Mouse (Mus musculus): ENCODE data around the gene Ralgps1.

Gene Ralgps1

DNA sequence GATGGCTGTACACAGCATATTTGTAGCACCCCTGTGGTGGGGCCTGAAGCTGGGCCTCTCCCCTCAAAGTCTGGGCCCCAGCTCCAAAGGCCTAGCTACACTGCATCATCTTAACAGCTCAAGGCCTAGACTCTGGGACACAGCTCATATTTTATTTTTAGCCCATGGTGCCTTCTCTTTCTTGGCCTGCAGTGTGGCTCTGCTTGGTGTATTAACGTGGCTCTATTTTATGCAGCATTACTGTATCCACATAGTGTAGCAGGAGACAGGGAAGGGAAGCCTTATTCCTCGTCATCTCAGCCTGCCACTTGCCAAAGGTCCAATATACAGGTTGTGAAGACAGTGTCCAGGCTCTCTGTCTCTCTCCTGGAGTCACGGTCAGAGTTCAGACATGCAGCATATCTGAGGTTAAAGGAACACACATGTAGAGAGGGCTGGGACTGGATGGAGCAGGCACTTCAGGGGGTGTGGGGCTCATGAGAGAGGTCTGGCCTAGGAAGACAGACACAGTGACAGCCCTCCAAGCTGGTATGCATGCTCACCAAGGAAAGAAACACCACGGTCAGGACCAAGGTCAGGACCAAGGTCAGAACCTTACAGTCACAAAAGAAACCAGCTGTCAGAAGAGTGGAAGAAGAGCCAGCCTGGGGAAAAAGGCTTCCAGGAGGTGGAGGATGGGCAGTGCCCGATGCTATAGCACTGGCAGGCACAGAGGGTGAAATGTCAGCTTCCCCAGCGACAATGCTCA, 102.7 kb downstream of the Ralgps1 start:
- Histone ChIP-seq H3K36me3 (ENCODE audit: control insufficient read depth, insufficient read depth, low read length, poor library complexity, severe bottlenecking) (peaks cover 2% of the 10 kb centered on the region; the same call in 1 of the 2 replicates), H3K27me3 (ENCODE audit: control insufficient read depth, insufficient read depth, low read length, poor library complexity, severe bottlenecking) (no peaks in the 10 kb centered on the region)
- DNase-seq (ENCODE audit: low read depth, low spot score) = no peak

DNA sequence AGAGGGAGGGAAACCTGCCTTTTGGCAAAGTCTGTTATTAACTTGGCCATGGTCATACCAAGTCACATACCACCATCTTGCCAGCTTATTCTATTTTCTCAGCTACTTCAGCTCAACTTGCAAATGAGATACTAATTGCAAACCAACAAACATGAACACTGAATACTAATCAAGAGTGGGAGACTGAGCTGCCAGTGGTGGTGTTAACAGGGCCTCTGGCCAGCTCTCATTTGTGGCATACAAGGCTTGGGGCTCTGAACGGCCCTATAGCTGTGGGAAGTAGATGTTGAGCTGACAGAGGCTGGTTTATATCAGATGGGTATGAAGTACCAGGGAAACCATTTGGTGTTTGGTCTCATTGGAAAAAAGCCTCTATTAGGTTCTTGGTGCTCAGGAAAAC, 104.2 kb downstream of the Ralgps1 start:
- Histone ChIP-seq H3K36me3 (ENCODE audit: control insufficient read depth, insufficient read depth, low read length, poor library complexity, severe bottlenecking) (peaks cover 2% of the 10 kb centered on the region; the same call in 1 of the 2 replicates), H3K27me3 (ENCODE audit: control insufficient read depth, insufficient read depth, low read length, poor library complexity, severe bottlenecking) (no peaks in the 10 kb centered on the region)
- no peak for DNase-seq (ENCODE audit: low read depth, low spot score)

DNA sequence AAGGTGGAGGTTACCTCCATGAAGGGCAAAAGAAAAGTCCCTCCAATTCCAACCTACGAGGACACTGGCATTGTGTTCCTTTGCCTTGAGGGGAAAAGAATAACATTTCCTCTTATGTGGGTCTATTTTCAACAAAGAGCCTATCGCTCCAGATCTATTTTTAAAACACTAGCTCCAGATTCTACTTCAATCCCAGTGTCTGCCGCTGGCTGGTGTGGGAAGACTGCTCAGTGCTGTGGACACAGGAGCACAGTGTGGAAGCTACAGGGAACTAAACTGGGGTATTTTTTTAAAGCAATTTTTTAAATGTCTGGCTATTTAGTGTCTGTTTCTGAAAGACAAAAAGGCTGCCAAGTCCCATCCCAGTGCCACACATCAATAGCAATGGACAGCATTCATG, 105.5 kb downstream of the Ralgps1 start:
- Histone ChIP-seq H3K27me3 (ENCODE audit: control insufficient read depth, insufficient read depth, low read length, poor library complexity, severe bottlenecking) (no peaks in the 10 kb centered on the region), H3K36me3 (ENCODE audit: control insufficient read depth, insufficient read depth, low read length, poor library complexity, severe bottlenecking) (peaks cover 3% of the 10 kb centered on the region; the same call in 1 of the 2 replicates)
- no peak for DNase-seq (ENCODE audit: low read depth, low spot score)

DNA sequence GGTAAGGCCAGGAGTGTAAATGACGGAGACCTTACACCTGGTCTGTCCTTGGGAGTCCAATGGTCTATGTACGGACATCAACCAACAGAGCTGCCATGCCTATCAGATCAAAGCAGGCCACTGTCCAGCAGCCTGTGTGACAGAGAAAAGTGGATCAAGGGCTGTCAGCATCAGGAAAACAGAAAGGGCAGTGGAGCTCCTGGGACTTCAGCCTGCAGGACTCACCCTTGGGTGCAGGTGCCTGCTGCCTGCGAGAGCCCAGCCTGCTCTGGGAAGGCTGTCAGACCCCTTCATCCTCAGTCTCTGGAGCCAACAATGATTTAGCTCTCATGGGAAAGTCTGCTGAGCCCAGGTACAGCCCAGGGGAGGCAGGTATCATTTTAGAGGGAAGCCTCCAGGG, 109.8 kb downstream of the Ralgps1 start:
- DNase-seq (ENCODE audit: low read depth, low spot score) = no peak
- Histone ChIP-seq H3K36me3 (ENCODE audit: control insufficient read depth, insufficient read depth, low read length, poor library complexity, severe bottlenecking) (peaks cover 3% of the 10 kb centered on the region; the same call in 1 of the 2 replicates), H3K27me3 (ENCODE audit: control insufficient read depth, insufficient read depth, low read length, poor library complexity, severe bottlenecking) (no peaks in the 10 kb centered on the region)

DNA sequence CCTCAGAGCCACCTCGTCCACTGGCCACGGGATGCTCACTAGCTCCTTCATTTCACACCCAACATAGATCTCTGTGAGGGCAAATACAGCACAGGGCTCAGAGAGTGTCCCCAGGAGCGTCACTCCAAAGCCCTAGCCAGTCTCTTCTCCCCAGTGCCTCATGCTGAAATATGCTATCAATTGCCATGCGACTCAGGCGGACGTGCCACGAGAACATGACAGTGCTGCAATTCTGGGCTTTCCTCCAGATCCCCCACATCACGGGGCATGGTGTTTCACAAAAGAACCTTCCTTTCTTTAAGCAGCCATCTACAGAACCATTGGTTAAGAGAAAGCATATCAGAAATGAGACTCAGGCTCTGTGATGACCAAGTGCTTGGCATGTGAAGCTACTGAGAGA, 110.5 kb downstream of the Ralgps1 start:
- no peak for DNase-seq (ENCODE audit: low read depth, low spot score)
- Histone ChIP-seq H3K27me3 (ENCODE audit: control insufficient read depth, insufficient read depth, low read length, poor library complexity, severe bottlenecking) (no peaks in the 10 kb centered on the region), H3K36me3 (ENCODE audit: control insufficient read depth, insufficient read depth, low read length, poor library complexity, severe bottlenecking) (peaks cover 5% of the 10 kb centered on the region; the same call in 1 of the 2 replicates)

DNA sequence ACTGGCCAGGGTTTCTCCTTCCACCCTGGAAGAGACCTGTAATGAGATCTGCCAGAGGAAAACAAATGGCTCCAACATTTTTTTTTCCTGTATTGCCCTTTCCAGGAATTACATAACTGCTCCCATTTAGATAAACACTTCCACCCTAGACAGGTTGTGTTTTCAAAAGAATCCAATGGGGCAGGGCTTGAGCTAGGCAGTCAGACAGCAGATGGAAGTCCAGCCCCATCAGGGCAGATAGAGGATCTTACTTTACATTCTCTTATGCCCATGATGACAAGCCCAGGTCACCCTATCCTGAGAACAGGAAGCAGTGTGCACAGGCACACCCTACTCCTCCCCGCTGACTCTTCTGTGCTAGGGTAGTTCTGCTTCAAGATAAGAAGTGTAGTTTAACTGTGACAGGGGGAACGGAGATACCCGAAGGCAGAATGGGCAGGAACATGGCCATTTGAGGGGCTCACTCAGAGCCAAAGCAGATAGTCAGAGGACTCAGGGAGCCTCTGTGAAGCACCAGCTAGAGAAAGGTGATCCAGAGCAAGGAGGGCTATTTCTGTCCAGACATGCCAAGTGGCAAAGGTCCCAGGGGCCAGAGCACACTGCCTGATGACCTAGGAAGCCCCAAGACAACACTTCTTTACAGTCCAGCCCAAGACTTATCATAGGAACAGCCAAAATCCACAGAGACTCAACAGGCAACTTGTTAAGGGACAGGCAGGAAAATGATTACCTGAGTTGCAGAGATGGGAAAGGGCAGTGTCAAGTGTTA, 114.3 kb downstream of the Ralgps1 start:
- DNase-seq (ENCODE audit: low read depth, low spot score) = no peak
- H3K36me3 ChIP-seq (ENCODE audit: control insufficient read depth, insufficient read depth, low read length, poor library complexity, severe bottlenecking) = 0 out of 2 replicates have a peak, but pooled peaks cover 4% of the 10 kb centered on the region
- H3K27me3 ChIP-seq (ENCODE audit: control insufficient read depth, insufficient read depth, low read length, poor library complexity, severe bottlenecking) = no peaks in the 10 kb centered on the region

DNA sequence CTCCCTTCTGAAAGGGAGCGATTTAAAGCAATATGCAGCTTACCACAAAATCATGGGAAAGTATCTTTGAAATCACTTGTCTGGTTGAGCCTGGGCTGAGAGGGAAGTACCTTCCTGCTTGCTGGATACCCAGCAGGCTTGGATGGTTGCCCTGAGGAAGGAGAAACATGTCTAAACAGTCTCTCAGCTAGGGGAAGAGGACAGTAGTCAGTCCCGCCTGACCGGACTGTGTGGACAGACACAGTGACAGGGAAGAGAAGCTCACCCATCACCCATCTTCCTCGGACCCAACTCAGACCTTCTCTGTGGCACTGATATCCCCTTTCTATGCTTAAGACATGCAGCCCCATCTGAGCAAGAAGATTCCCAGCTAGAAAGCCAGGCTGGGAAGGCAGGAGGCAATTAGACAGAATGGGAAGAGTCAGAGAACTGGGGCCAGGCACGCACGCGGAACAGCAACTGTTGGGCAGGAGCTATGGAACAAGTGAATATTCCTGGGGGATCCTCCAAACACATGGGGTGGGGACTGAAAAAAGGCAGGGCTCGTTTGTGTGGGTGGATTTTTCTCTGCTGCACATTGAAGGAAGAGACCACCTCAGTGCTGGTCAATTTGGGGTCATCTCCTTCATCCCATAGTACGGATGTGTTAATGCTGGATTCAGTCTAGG, 116.8 kb downstream of the Ralgps1 start:
- Histone ChIP-seq H3K36me3 (ENCODE audit: control insufficient read depth, insufficient read depth, low read length, poor library complexity, severe bottlenecking) (0 out of 2 replicates have a peak, but pooled peaks cover 4% of the 10 kb centered on the region), H3K27me3 (ENCODE audit: control insufficient read depth, insufficient read depth, low read length, poor library complexity, severe bottlenecking) (no peaks in the 10 kb centered on the region)
- no peak for DNase-seq (ENCODE audit: low read depth, low spot score)

DNA sequence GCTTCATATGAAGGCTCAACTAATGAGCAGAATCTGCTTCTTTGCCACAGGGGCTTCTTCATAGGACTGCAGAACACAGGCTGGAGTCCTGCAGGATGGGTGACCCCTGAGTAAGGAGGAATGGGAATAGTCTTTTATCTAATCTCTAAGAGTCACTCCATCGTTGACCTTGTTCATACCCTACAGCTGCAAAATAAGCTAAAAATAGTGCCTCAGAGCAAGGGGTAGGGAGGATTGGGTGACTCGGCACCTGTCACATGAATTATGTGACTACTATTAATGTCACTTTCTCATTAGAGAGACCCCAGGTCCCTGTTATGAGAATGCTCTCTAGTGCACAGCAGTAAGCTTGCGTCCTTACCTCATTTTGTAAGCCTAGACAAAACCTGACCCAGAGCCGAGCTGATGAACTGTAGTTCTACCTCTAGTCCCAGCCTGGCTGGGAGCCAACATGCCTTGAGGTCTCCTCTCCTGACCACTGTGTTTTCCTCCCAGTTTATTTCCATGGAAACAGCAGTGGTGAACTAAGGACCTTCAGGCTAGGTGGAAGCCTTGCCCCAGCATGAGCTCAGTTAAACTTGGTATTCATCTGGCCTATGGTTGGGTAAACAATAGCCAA, 117.6 kb downstream of the Ralgps1 start:
- Histone ChIP-seq H3K27me3 (ENCODE audit: control insufficient read depth, insufficient read depth, low read length, poor library complexity, severe bottlenecking) (no peaks in the 10 kb centered on the region), H3K36me3 (ENCODE audit: control insufficient read depth, insufficient read depth, low read length, poor library complexity, severe bottlenecking) (0 out of 2 replicates have a peak, but pooled peaks cover 4% of the 10 kb centered on the region)
- DNase-seq (ENCODE audit: low read depth, low spot score) = no peak

DNA sequence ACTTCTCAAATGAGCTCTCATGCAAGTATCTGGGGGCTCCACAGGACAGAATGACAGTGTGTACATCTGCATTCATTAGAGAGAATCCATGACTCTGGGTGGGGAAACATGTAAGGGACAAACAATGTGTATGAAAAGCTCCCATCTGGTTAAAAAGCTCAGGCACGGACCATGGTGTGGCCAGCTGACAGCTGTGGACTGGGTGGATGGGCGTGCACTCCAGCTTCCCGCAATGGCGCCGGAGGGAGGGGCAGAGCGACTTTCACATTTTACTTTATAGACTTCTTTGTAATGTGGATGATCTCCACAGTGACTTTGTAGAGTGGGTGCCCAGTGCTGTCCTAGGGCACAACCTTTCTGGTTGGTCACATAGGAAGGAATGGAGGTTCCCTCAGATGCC, 118.5 kb downstream of the Ralgps1 start:
- H3K36me3 ChIP-seq (ENCODE audit: control insufficient read depth, insufficient read depth, low read length, poor library complexity, severe bottlenecking) = 0 out of 2 replicates have a peak, but pooled peaks cover 4% of the 10 kb centered on the region
- DNase-seq (ENCODE audit: low read depth, low spot score) = no peak
- no peaks in the 10 kb centered on the region for H3K27me3 ChIP-seq (ENCODE audit: control insufficient read depth, insufficient read depth, low read length, poor library complexity, severe bottlenecking)

DNA sequence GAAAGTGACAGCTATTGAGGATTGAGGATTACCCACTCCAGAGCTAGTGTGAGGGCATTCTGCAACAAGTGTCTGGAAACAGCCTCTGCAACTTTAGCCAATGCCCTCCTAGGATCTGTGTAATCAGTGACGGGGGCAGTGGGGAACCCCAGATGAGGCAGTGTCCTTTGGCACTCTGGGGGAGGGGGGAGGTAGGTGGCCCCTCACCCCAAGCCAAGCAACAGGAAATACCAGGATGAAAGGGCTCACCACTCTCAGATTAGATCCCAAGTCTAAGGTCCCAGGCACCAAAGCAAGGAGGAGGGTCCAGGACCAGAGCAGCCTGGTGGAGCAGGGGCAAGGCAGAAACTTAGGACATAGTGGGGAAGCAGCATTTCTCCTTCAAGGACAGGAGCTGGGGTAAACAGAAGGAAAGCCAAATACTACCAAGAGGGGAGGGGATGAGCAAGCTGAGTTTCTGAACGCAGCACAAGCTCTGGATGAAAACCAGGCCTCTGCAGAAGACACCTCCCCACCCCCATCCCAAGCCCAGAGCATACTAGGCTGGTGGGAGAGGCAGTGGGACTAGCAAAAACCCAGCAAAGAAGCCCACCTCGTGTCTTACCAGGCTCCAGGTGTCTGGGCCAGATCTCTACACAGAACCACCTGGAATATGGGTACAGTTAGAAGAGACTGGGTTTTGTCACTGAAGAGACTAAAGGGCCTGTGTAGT, 121.2 kb downstream of the Ralgps1 start:
- DNase-seq (ENCODE audit: low read depth, low spot score) = no peak
- H3K36me3 ChIP-seq (ENCODE audit: control insufficient read depth, insufficient read depth, low read length, poor library complexity, severe bottlenecking) = 0 out of 2 replicates have a peak, but pooled peaks cover 2% of the 10 kb centered on the region
- H3K27me3 ChIP-seq (ENCODE audit: control insufficient read depth, insufficient read depth, low read length, poor library complexity, severe bottlenecking) = no peaks in the 10 kb centered on the region

DNA sequence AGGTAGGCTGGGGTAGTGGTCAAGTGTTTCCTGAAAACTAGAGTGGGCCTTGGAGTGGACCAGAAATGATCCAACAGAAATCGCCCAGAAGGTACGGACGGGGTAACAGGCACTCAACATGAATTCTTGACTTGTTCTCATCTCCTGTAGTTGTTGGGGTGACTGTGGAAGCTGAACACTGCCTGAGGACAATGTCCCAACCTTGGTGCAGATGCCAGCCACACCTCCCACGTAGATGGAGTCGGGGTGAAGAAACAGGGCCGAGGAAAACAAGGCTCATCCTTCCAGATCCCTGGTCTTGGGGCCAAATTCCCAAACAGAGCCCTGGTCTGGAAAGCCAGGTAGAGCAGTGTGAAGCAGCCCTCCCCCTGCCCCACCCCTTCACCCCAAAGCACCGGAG, 122.7 kb downstream of the Ralgps1 start:
- H3K27me3 ChIP-seq (ENCODE audit: control insufficient read depth, insufficient read depth, low read length, poor library complexity, severe bottlenecking) = no peaks in the 10 kb centered on the region
- H3K36me3 ChIP-seq (ENCODE audit: control insufficient read depth, insufficient read depth, low read length, poor library complexity, severe bottlenecking) = 0 out of 2 replicates have a peak, but pooled peaks cover 2% of the 10 kb centered on the region
- no peak for DNase-seq (ENCODE audit: low read depth, low spot score)

DNA sequence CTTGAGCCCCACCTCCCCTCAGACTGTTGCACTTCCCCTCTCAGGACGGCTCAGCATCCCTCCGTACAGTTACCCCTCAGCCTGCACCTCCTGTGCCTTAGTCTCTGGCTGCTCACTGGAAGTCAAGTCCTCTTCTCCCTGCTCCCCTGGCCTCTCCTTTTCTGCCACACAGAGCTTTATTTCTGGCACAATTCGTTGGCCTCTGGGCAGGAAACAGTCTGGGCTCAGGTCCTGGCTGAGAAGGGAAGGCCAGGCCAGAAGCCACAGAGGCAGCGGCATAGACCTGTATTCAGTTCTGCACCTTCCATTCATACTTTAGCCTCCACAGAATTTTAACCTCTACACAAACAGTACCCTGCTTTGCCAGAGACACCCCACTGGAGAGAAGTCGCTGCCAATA, 124.4 kb downstream of the Ralgps1 start:
- no peaks in the 10 kb centered on the region for H3K27me3 ChIP-seq (ENCODE audit: control insufficient read depth, insufficient read depth, low read length, poor library complexity, severe bottlenecking)
- no peak for DNase-seq (ENCODE audit: low read depth, low spot score)
- H3K36me3 ChIP-seq (ENCODE audit: control insufficient read depth, insufficient read depth, low read length, poor library complexity, severe bottlenecking) = 0 out of 2 replicates have a peak, but pooled peaks cover 2% of the 10 kb centered on the region

DNA sequence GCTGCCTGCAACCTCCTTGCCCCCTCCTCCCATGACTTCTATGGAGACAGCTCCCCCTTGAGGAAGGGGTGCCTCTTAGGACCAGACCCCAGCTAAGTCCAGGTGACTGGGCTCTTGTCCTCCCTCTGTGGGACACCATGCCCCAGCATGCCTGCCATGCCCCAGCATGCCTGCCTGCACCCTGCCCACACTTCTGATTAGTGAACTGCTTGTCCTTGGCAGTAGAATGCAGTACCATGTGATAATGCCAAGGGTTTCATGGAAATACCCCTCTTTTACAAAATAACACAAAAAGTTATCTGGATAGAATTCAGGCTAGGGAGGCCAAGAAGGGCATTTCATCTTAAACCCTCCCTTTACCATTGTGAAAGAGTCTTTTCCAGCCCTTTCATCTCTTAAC, 125.9 kb downstream of the Ralgps1 start:
- Histone ChIP-seq H3K36me3 (ENCODE audit: control insufficient read depth, insufficient read depth, low read length, poor library complexity, severe bottlenecking) (no peaks in the 10 kb centered on the region), H3K27me3 (ENCODE audit: control insufficient read depth, insufficient read depth, low read length, poor library complexity, severe bottlenecking) (no peaks in the 10 kb centered on the region)
- DNase-seq (ENCODE audit: low read depth, low spot score) = no peak

DNA sequence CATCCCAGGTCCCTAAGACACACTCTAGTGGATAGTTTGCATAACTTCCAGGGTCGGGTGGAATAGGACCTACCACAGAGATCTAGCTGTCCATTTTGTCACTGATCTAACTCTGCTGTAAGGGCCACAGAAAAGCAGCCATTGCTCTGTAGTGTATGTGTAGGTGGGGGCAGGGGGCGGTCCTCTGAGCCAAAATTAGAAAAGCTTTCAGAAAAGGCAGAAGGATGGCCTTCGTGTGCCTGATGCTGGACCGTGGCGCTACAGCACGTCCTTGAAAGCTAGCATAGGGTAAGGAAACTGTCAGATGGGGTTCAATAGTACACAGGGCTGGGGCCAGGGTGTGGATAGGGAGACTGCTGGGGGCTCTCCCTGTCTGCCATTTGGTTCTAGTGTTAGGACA, 126.4 kb downstream of the Ralgps1 start:
- DNase-seq (ENCODE audit: low read depth, low spot score) = no peak

More for the DNA sequence above, 126.4 kb downstream of the Ralgps1 start:
- Histone ChIP-seq H3K36me3 (ENCODE audit: control insufficient read depth, insufficient read depth, low read length, poor library complexity, severe bottlenecking) (no peaks in the 10 kb centered on the region), H3K27me3 (ENCODE audit: control insufficient read depth, insufficient read depth, low read length, poor library complexity, severe bottlenecking) (no peaks in the 10 kb centered on the region)
